In the genomic region with DNA sequence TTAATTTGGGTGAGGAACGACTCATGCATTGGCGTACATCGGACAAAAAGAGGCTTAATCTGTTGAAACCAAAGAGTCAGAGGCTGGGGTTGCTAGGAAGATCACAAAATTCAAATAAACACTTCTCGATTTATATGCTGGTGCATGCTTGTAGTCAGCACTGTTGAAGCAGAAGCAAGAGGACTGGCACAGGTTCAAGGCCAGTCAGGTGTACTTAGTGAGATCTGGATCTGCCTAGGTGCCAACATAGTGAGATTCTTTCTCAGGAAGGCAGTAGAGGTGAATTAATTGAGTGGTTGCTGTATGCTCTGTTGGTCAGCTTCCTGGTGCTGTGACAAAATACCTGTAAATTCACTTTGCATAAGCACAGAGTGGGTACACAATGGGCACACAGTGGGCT, we compare ENCODE assay signal across 12 mouse cellular contexts.
"Had no signal": no experiment of that assay in that cellular context is flagged by ENCODE, and none has a peak within 500 bp of the region (broad histone marks: within the 10 kb centered on the region; RNA-seq: fewer than 3 reads in every experiment).

No protein-coding gene starts in this region.

- H3K27me3 ChIP-seq: limb, embryonic 15.5 days; liver, embryonic 15.5 days; midbrain, embryonic 12.5 days; neural tube, embryonic 13.5 days; stomach, embryonic 15.5 days had no signal

- H3K9ac ChIP-seq: limb, embryonic 15.5 days; liver, embryonic 15.5 days; lung, embryonic 14.5 days; midbrain, embryonic 12.5 days; neural tube, embryonic 13.5 days; stomach, embryonic 15.5 days had no signal

- H3K4me1 ChIP-seq: limb, embryonic 15.5 days; liver, embryonic 15.5 days; midbrain, embryonic 12.5 days; neural tube, embryonic 13.5 days; stomach, embryonic 15.5 days had no signal

- H3K4me3 ChIP-seq: left cerebral cortex, adult 2 months; limb, embryonic 15.5 days; liver, embryonic 15.5 days; midbrain, embryonic 12.5 days; neural tube, embryonic 13.5 days; stomach, embryonic 15.5 days had no signal

- DNase-seq: kidney, adult 11 months; lung, embryonic 14.5 days; lung, postnatal 10 days; retina, postnatal 1 day; right cerebral cortex, postnatal 4 days had no signal

- H3K4me2 ChIP-seq: limb, embryonic 15.5 days; liver, embryonic 15.5 days; lung, embryonic 14.5 days; midbrain, embryonic 12.5 days; neural tube, embryonic 13.5 days; stomach, embryonic 15.5 days had no signal

- H3K9me3 ChIP-seq: limb, embryonic 15.5 days; liver, embryonic 15.5 days; midbrain, embryonic 12.5 days; neural tube, embryonic 13.5 days; stomach, embryonic 15.5 days had no signal

- ATAC-seq: midbrain, embryonic 16.5 days had no signal

- H3K27ac ChIP-seq: left cerebral cortex, adult 2 months; limb, embryonic 15.5 days; liver, embryonic 15.5 days; midbrain, embryonic 12.5 days; neural tube, embryonic 13.5 days; stomach, embryonic 15.5 days had no signal

- H3K36me3 ChIP-seq: limb, embryonic 15.5 days; liver, embryonic 15.5 days; midbrain, embryonic 12.5 days; neural tube, embryonic 13.5 days; stomach, embryonic 15.5 days had no signal
